Mouse (Mus musculus) kidney, postnatal 0 days (tissue): Measurements from ENCODE around the gene Mrvi1. TPM values are rescaled to one million over a fixed set of nuclear protein-coding genes. Genes with fewer than 3 reads are reported as not detected.
"Not testable (repeated sequence)": the region's sequence is repeated elsewhere in the genome, so short reads cannot be mapped to it uniquely, and the experiment has no call there.

Source experiments
- ATAC-seq: fragments of 200-750 bp; cut with Nextera tagmentation; replicated peaks from 2 replicates; pipeline ENCODE4 v1.8.0; 2017; ENCODE audit warnings: low read depth, moderate number of reproducible peaks, moderate TSS enrichment, moderate library complexity; ENCODE audit not compliant: low FRiP score
- DNase-seq: peaks from one replicate; pipeline ENCODE4 v3.0.0-alpha.2; 2016; ENCODE audit warnings: low spot score
- H3K27ac ChIP-seq: fragments of 300-500 bp; sonication (generic); 2 replicates; pipeline ENCODE4 v1.5.1; 2014; ENCODE audit warnings: mild to moderate bottlenecking
- H3K27me3 ChIP-seq: fragments of 300-500 bp; sonication (generic); 2 replicates; pipeline ENCODE4 v1.6.1; 2014; ENCODE audit warnings: low read length, mixed read lengths; ENCODE audit not compliant: insufficient read depth
- H3K36me3 ChIP-seq: fragments of 300-500 bp; sonication (generic); 2 replicates; pipeline ENCODE4 v1.6.1; 2014; ENCODE audit warnings: low read length, mixed read lengths; ENCODE audit not compliant: insufficient read depth
- H3K4me1 ChIP-seq: fragments of 300-500 bp; sonication (generic); replicated peaks from 2 replicates; pipeline ENCODE4 v1.6.1; 2014; ENCODE audit warnings: antibody characterized with exemption, low read length, mixed read lengths; ENCODE audit not compliant: insufficient read depth
- H3K4me2 ChIP-seq: fragments of 300-500 bp; sonication (generic); 2 replicates; pipeline ENCODE4 v1.6.1; 2014; ENCODE audit warnings: mild to moderate bottlenecking, low read length, moderate library complexity, mixed read lengths
- H3K4me3 ChIP-seq: fragments of 300-500 bp; sonication (generic); replicated peaks from 2 replicates; pipeline ENCODE4 v1.5.1; 2014; ENCODE audit warnings: low read depth, low read length
- H3K9ac ChIP-seq: fragments of 300-500 bp; sonication (generic); 2 replicates; pipeline ENCODE4 v1.6.1; 2014; ENCODE audit warnings: low read depth, low read length
- H3K9me3 ChIP-seq: fragments of 300-500 bp; sonication (generic); replicated peaks from 2 replicates; pipeline ENCODE4 v1.6.1; 2016; ENCODE audit warnings: low read length, inconsistent platforms, mixed read lengths
- CTCF ChIP-seq: IDR thresholded peaks from 2 replicates; pipeline ENCODE4 v1.5.1; 2016; ENCODE audit warnings: antibody characterized with exemption, low read depth, mild to moderate bottlenecking, moderate library complexity
- WGBS: fragments of 180-500 bp; shearing (Covaris S2); extraction: QIAGEN DNeasy Blood & Tissue Kit; methylation state at CpG from one replicate; pipeline ENCODE4 v1.1.7; 2014; 5-methylcytosine and 5-hydroxymethylcytosine counted together
- polyA plus RNA-seq: library from polyadenylated mRNA; unstranded; fragments of >200 nt; fragmentation: Nextera tagmentation; extraction: Ambion mirVana; gene quantifications from 2 replicates; pipeline ENCODE4 v1.2.1, GENCODE M21; 2015

Gene Mrvi1
- polyA plus RNA-seq, 1 experiment from 2014 or later = 9.5 TPM

GRCm38 (mm10) chr7:110897202-110897601, 85.1 kb downstream of the Mrvi1 start:
- no peak for DNase-seq
- WGBS = 89% methylated on average over 8 of the region's 8 CpGs

GRCm38 (mm10) chr7:110896453-110896852, 85.8 kb downstream of the Mrvi1 start:
- Histone ChIP-seq H3K27ac (no peak overlapping the region), H3K9me3 (no peaks in the 10 kb centered on the region), H3K9ac (no peak overlapping the region), H3K4me3 (no peak overlapping the region), H3K36me3 (no peaks in the 10 kb centered on the region), H3K4me2 (no peak overlapping the region), H3K27me3 (no peaks in the 10 kb centered on the region), H3K4me1 (no peaks in the 10 kb centered on the region; the same call in 1 of the 2 replicates)
- DNase-seq (no peak), ATAC-seq (no peak)
- 92% methylated on average over 7 of the region's 7 CpGs for WGBS
- no peak for TF ChIP-seq CTCF

More at GRCm38 (mm10) chr7:110897202-110897601, 85.1 kb downstream of the Mrvi1 start:
- no peak for ATAC-seq
- Histone ChIP-seq H3K4me2 (no peak overlapping the region), H3K4me1 (no peaks in the 10 kb centered on the region; the same call in 1 of the 2 replicates), H3K36me3 (no peaks in the 10 kb centered on the region), H3K4me3 (no peak overlapping the region), H3K9me3 (no peaks in the 10 kb centered on the region), H3K27me3 (no peaks in the 10 kb centered on the region), H3K9ac (no peak overlapping the region), H3K27ac (no peak overlapping the region)
- no peak for TF ChIP-seq CTCF

DNA sequence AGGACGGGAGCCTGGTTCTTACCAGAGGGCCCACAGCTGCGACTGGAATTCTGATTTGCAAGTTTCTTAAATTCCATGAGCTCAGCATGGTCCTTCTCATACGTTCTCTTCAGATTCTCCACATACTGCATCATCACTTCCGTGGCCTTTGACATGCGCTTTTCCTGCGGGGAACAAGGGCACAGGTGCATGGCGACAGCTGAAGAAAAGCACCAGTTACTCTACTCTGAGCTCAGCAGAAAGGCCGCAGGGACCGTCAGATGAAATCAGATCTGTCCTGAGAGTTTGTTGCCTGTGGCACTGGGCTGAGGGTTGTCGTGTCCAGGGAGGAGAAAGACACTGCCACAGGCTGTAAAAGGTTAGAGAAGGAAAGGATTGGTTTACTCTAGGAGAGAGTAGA, 86.5 kb downstream of the Mrvi1 start:
- 65% methylated on average over 10 of the region's 10 CpGs for WGBS
- not testable (repeated sequence) for H3K27me3 ChIP-seq, H3K4me1 ChIP-seq, H3K36me3 ChIP-seq, H3K9ac ChIP-seq, DNase-seq, H3K27ac ChIP-seq, H3K4me2 ChIP-seq, ATAC-seq, H3K4me3 ChIP-seq, H3K9me3 ChIP-seq

DNA sequence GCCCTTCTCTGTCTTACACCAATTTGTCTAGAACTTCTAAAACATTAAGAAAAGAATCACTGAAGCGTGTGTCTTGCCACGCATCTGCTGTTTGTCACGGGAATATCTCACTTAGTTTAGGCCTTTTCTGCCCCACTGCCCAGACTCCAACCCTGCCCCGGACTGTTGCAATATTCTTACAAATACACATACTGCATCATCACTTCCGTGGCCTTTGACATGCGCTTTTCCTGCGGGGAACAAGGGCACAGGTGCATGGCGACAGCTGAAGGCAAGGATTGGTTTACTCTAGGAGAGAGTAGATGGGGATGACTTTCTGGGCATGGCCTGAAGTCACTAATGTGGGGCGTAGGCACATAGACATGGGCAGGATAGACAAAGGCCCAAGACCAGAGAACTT, 87.6 kb downstream of the Mrvi1 start:
- no peak overlapping the region for H3K4me2 ChIP-seq
- H3K9ac ChIP-seq = no peak overlapping the region
- DNase-seq = no peak
- TF ChIP-seq CTCF = no peak
- H3K4me1 ChIP-seq = no peaks in the 10 kb centered on the region; the same call in 1 of the 2 replicates
- no peaks in the 10 kb centered on the region for H3K27me3 ChIP-seq
- H3K27ac ChIP-seq = no peak overlapping the region
- no peaks in the 10 kb centered on the region for H3K36me3 ChIP-seq
- 81% methylated on average over 9 of the region's 9 CpGs for WGBS
- ATAC-seq = no peak
- H3K4me3 ChIP-seq = no peak overlapping the region
- no peaks in the 10 kb centered on the region for H3K9me3 ChIP-seq

DNA sequence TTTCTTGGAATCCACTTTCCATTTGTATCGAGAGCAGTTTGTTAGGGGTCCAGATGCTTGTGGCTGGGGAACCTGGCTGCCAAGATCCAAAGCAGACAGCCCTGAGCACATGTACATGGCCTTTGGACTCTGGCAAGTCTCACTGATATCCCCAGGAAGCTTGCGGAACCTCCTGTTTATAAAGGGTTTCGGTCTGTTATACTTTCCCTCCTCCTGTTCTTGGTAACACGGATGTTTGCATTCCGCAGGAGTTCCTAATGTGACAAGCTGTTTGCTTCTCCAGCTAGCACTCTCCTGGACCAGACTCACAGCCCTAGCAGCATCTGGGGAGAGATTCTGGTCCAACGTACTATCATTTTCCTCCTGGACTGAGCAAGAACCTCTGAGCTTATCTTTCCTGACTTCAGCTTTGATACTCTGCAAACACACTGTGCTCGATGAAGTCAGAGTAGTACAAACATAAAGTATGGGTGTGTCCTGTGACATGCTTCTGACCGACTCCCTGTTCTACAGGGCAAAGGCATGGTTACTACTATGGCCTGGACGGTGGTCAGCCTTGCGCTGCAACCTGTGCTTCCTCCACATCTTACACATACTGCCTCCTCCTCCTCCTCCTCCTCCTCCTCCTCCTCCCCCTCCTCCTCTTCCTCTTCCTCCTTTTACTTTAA, 88.2 kb downstream of the Mrvi1 start:
- Histone ChIP-seq H3K4me1 (no peaks in the 10 kb centered on the region; the same call in 1 of the 2 replicates), H3K4me3 (no peak overlapping the region), H3K9ac (no peak overlapping the region), H3K36me3 (no peaks in the 10 kb centered on the region), H3K4me2 (no peak overlapping the region), H3K9me3 (no peaks in the 10 kb centered on the region), H3K27ac (no peak overlapping the region; the same call in 1 of the 2 replicates), H3K27me3 (no peaks in the 10 kb centered on the region)
- DNase-seq (peak; percentile 22), ATAC-seq (no peak)
- no peak for TF ChIP-seq CTCF
- WGBS = 47% methylated on average over 10 of the region's 10 CpGs

DNA sequence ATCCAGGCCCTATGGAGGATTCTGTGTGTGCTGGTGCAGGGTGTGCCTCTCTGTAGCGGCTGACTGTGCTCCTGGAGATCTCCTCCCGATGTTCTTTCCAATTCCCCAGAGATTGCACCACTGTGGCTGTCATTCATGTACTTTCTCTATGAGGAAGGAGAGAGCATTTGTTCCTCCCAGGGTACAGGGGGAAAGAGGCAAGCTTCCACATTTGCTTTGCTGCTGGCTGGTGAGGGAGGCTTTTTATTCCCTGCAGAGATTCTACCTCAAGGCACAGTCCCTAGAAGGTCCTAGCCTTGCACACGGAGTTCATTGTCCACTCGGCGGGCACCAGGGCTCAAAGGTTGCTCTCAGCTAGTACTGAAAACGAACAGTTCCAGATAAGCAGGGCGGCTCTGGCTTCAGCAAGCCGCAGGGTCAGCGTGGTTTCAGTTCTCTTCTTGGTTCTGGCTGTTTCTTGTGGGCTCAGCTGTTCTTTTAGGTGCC, 90.7 kb downstream of the Mrvi1 start:
- Histone ChIP-seq H3K4me3 (no peak overlapping the region), H3K4me2 (no peak overlapping the region), H3K9ac (no peak overlapping the region), H3K4me1 (no peaks in the 10 kb centered on the region; the same call in 1 of the 2 replicates), H3K9me3 (no peaks in the 10 kb centered on the region), H3K27ac (no peak overlapping the region), H3K27me3 (no peaks in the 10 kb centered on the region), H3K36me3 (no peaks in the 10 kb centered on the region)
- no peak for TF ChIP-seq CTCF
- DNase-seq (no peak), ATAC-seq (peak; percentile 63; the same call in 1 of the 2 replicates)
- 76% methylated on average over 9 of the region's 9 CpGs for WGBS
